Mouse (Mus musculus) neural tube, embryonic 14.5 days (tissue): ENCODE results near the gene Pde6b. TPM values are rescaled to one million over a fixed set of nuclear protein-coding genes. Genes with fewer than 3 reads are reported as not detected.

Experiments used
- ATAC-seq: fragments of 200-750 bp; cut with Nextera tagmentation; 2 replicates; pipeline ENCODE4 v1.8.0; 2017; ENCODE audit warnings: low read depth, mild to moderate bottlenecking, moderate TSS enrichment, moderate library complexity
- H3K27ac ChIP-seq: fragments of 300-500 bp; sonication (generic); 2 replicates; pipeline ENCODE4 v1.5.1; 2014; ENCODE audit warnings: low read depth, mild to moderate bottlenecking, control low read depth, low read length, moderate library complexity, mixed read lengths
- H3K27me3 ChIP-seq: fragments of 300-500 bp; sonication (generic); 2 replicates; pipeline ENCODE4 v1.6.1; 2014; ENCODE audit warnings: low read length; ENCODE audit not compliant: control insufficient read depth, insufficient read depth
- H3K36me3 ChIP-seq: fragments of 300-500 bp; sonication (generic); 2 replicates; pipeline ENCODE4 v1.6.1; 2014; ENCODE audit warnings: low read length, mixed read lengths; ENCODE audit not compliant: control insufficient read depth, insufficient read depth
- H3K4me1 ChIP-seq: fragments of 300-500 bp; sonication (generic); 2 replicates; pipeline ENCODE4 v1.6.1; 2014; ENCODE audit warnings: low read length; ENCODE audit not compliant: control insufficient read depth, insufficient read depth
- H3K4me2 ChIP-seq: fragments of 300-500 bp; sonication (generic); 2 replicates; pipeline ENCODE4 v1.6.1; 2014; ENCODE audit warnings: mild to moderate bottlenecking, low read depth, low read length, control low read depth
- H3K4me3 ChIP-seq: fragments of 300-500 bp; sonication (generic); 2 replicates; pipeline ENCODE4 v1.5.1; 2014; ENCODE audit warnings: low read depth, low read length, control low read depth, mixed read lengths
- H3K9ac ChIP-seq: fragments of 300-500 bp; sonication (generic); replicated peaks from 2 replicates; pipeline ENCODE4 v1.6.1; 2014; ENCODE audit warnings: low read depth, mild to moderate bottlenecking, control low read depth, low read length, mixed read lengths
- H3K9me3 ChIP-seq: fragments of 300-500 bp; sonication (generic); 2 replicates; pipeline ENCODE4 v1.6.1; 2016; ENCODE audit warnings: low read length; ENCODE audit not compliant: control insufficient read depth
- WGBS: fragments of 180-500 bp; shearing (Covaris S2); extraction: QIAGEN DNeasy Blood & Tissue Kit; methylation state at CpG from one replicate; pipeline ENCODE4 v1.1.7; 2014; 5-methylcytosine and 5-hydroxymethylcytosine counted together
- polyA plus RNA-seq: library from polyadenylated mRNA; unstranded; fragments of >200 nt; fragmentation: Nextera tagmentation; extraction: Ambion mirVana; gene quantifications from 2 replicates; pipeline ENCODE4 v1.2.1, GENCODE M21; 2014

The Pde6b gene
- polyA plus RNA-seq, 1 experiment from 2014 or later = not detected

- no peak for ATAC-seq
- H3K9me3 ChIP-seq = no peaks in the 10 kb centered on the region
- H3K36me3 ChIP-seq = no peaks in the 10 kb centered on the region
- WGBS = 73% methylated on average over 1 of the region's 1 CpGs
- no peak overlapping the region for H3K9ac ChIP-seq
- H3K27me3 ChIP-seq = peaks cover 6% of the 10 kb centered on the region; the same call in 1 of the 2 replicates
- no peak overlapping the region for H3K27ac ChIP-seq
- no peaks in the 10 kb centered on the region for H3K4me1 ChIP-seq
- H3K4me2 ChIP-seq = no peak overlapping the region
- H3K4me3 ChIP-seq = no peak overlapping the region
These were observed 12.1 kb upstream of the Pde6b start for GRCm38 (mm10) chr5:108376059-108376458.

- no peaks in the 10 kb centered on the region for H3K27me3 ChIP-seq
- H3K9ac ChIP-seq = no peak overlapping the region
- H3K36me3 ChIP-seq = no peaks in the 10 kb centered on the region
- no peaks in the 10 kb centered on the region for H3K9me3 ChIP-seq
- ATAC-seq = no peak
- no peak overlapping the region for H3K4me3 ChIP-seq
- H3K27ac ChIP-seq = no peak overlapping the region
- WGBS = 93% methylated on average over 4 of the region's 4 CpGs
- no peak overlapping the region for H3K4me2 ChIP-seq
- H3K4me1 ChIP-seq = no peaks in the 10 kb centered on the region
These were observed 9.8 kb upstream of the Pde6b start for GRCm38 (mm10) chr5:108378346-108378745.

GRCm38 (mm10) chr5:108385632-108386031 is 2.6 kb upstream of the Pde6b start:
- no peaks in the 10 kb centered on the region for H3K4me1 ChIP-seq
- no peak overlapping the region for H3K4me3 ChIP-seq
- 65% methylated on average over 2 of the region's 2 CpGs for WGBS
- H3K27me3 ChIP-seq = no peaks in the 10 kb centered on the region
- no peaks in the 10 kb centered on the region for H3K9me3 ChIP-seq
- no peak overlapping the region for H3K9ac ChIP-seq
- H3K36me3 ChIP-seq = no peaks in the 10 kb centered on the region
- no peak overlapping the region for H3K4me2 ChIP-seq
- H3K27ac ChIP-seq = no peak overlapping the region
- no peak for ATAC-seq

GRCm38 (mm10) chr5:108386449-108386848 is 1.7 kb upstream of the Pde6b start:
- no peak overlapping the region for H3K4me3 ChIP-seq
- no peak for ATAC-seq
- no peaks in the 10 kb centered on the region for H3K4me1 ChIP-seq
- H3K9ac ChIP-seq = no peak overlapping the region
- no peaks in the 10 kb centered on the region for H3K9me3 ChIP-seq
- no peak overlapping the region for H3K4me2 ChIP-seq
- no peak overlapping the region for H3K27ac ChIP-seq
- H3K36me3 ChIP-seq = no peaks in the 10 kb centered on the region
- WGBS = 74% methylated on average over 4 of the region's 4 CpGs
- H3K27me3 ChIP-seq = no peaks in the 10 kb centered on the region

- Histone ChIP-seq H3K36me3 (no peaks in the 10 kb centered on the region), H3K27me3 (no peaks in the 10 kb centered on the region), H3K4me2 (no peak overlapping the region), H3K9ac (no peak overlapping the region), H3K27ac (no peak overlapping the region), H3K4me3 (no peak overlapping the region), H3K9me3 (no peaks in the 10 kb centered on the region), H3K4me1 (no peaks in the 10 kb centered on the region)
- 78% methylated on average over 3 of the region's 3 CpGs for WGBS
- ATAC-seq = no peak
These were observed 1.6 kb downstream of the Pde6b start for GRCm38 (mm10) chr5:108389744-108390143.

GRCm38 (mm10) chr5:108403453-108403852 is 15.3 kb downstream of the Pde6b start:
- no peaks in the 10 kb centered on the region for H3K27me3 ChIP-seq
- H3K36me3 ChIP-seq = no peaks in the 10 kb centered on the region
- WGBS = 77% methylated on average over 4 of the region's 4 CpGs
- H3K4me3 ChIP-seq = no peak overlapping the region
- H3K4me2 ChIP-seq = no peak overlapping the region
- no peaks in the 10 kb centered on the region for H3K9me3 ChIP-seq
- no peaks in the 10 kb centered on the region for H3K4me1 ChIP-seq
- H3K27ac ChIP-seq = no peak overlapping the region
- ATAC-seq = no peak
- no peak overlapping the region for H3K9ac ChIP-seq

- Histone ChIP-seq H3K27ac (no peak overlapping the region), H3K9me3 (no peaks in the 10 kb centered on the region), H3K36me3 (no peaks in the 10 kb centered on the region), H3K9ac (no peak overlapping the region), H3K27me3 (no peaks in the 10 kb centered on the region), H3K4me1 (no peaks in the 10 kb centered on the region), H3K4me3 (no peak overlapping the region), H3K4me2 (no peak overlapping the region)
- WGBS = 88% methylated on average over 1 of the region's 1 CpGs
- no peak for ATAC-seq
These were observed 17.3 kb downstream of the Pde6b start for GRCm38 (mm10) chr5:108405460-108405859.

- WGBS = 76% methylated on average over 2 of the region's 2 CpGs
- Histone ChIP-seq H3K9ac (no peak overlapping the region), H3K27me3 (no peaks in the 10 kb centered on the region), H3K4me2 (no peak overlapping the region), H3K36me3 (no peaks in the 10 kb centered on the region), H3K27ac (no peak overlapping the region), H3K9me3 (no peaks in the 10 kb centered on the region), H3K4me1 (no peaks in the 10 kb centered on the region), H3K4me3 (no peak overlapping the region)
- no peak for ATAC-seq
These were observed 18.8 kb downstream of the Pde6b start for GRCm38 (mm10) chr5:108406977-108407376.

- Histone ChIP-seq H3K27ac (no peak overlapping the region), H3K27me3 (no peaks in the 10 kb centered on the region), H3K9ac (no peak overlapping the region), H3K4me2 (no peak overlapping the region), H3K4me3 (no peak overlapping the region), H3K36me3 (no peaks in the 10 kb centered on the region), H3K9me3 (no peaks in the 10 kb centered on the region), H3K4me1 (no peaks in the 10 kb centered on the region)
- ATAC-seq = no peak
- WGBS = 79% methylated on average over 2 of the region's 2 CpGs
These were observed 26.5 kb downstream of the Pde6b start for GRCm38 (mm10) chr5:108414711-108415110.

GRCm38 (mm10) chr5:108422741-108423140 is 34.5 kb downstream of the Pde6b start:
- H3K9ac ChIP-seq = no peak overlapping the region
- 73% methylated on average over 3 of the region's 3 CpGs for WGBS
- H3K27me3 ChIP-seq = no peaks in the 10 kb centered on the region
- H3K4me2 ChIP-seq = no peak overlapping the region
- H3K9me3 ChIP-seq = no peaks in the 10 kb centered on the region
- H3K36me3 ChIP-seq = no peaks in the 10 kb centered on the region
- H3K4me1 ChIP-seq = no peaks in the 10 kb centered on the region
- no peak overlapping the region for H3K4me3 ChIP-seq
- ATAC-seq = no peak
- H3K27ac ChIP-seq = no peak overlapping the region
